Mouse (Mus musculus) induced T-regulatory cell, adult 2 months (primary cell): ENCODE measurements around the gene Foxa1.

ENCODE experiments used
- DNase-seq: peaks from one replicate; pipeline ENCODE4 v3.0.0-alpha.2; 2012; ENCODE audit warnings: low read depth

Gene Foxa1

GRCm38 (mm10) chr12:57541118-57541517, 5.6 kb downstream of the Foxa1 start:
- no peak for DNase-seq

GRCm38 (mm10) chr12:57539551-57539985, 7.1 kb downstream of the Foxa1 start:
- no peak for DNase-seq

- DNase-seq: no peak
Observed at GRCm38 (mm10) chr12:57538588-57539550, 7.8 kb downstream of the Foxa1 start.

GRCm38 (mm10) chr12:57537791-57538587, 8.7 kb downstream of the Foxa1 start:
- no peak for DNase-seq

- no peak for DNase-seq
Observed at GRCm38 (mm10) chr12:57536909-57537670, 9.6 kb downstream of the Foxa1 start.

- no peak for DNase-seq
Observed at GRCm38 (mm10) chr12:57536056-57536908, 10.4 kb downstream of the Foxa1 start.

GRCm38 (mm10) chr12:57534879-57535611, 11.7 kb downstream of the Foxa1 start:
- DNase-seq: no peak

- DNase-seq: no peak
Observed at GRCm38 (mm10) chr12:57534517-57534878, 12.2 kb downstream of the Foxa1 start.

- no peak for DNase-seq
Observed at GRCm38 (mm10) chr12:57530474-57530873, 16.2 kb downstream of the Foxa1 start.

- DNase-seq: no peak
Observed at GRCm38 (mm10) chr12:57528335-57528734, 18.4 kb downstream of the Foxa1 start.

GRCm38 (mm10) chr12:57515702-57516377, 30.9 kb downstream of the Foxa1 start:
- DNase-seq: no peak

GRCm38 (mm10) chr12:57514552-57514951, 32.2 kb downstream of the Foxa1 start:
- no peak for DNase-seq

GRCm38 (mm10) chr12:57511560-57511959, 35.2 kb downstream of the Foxa1 start:
- DNase-seq: no peak

- DNase-seq: no peak
Observed at GRCm38 (mm10) chr12:57511127-57511526, 35.6 kb downstream of the Foxa1 start.

GRCm38 (mm10) chr12:57509726-57510125, 37.0 kb downstream of the Foxa1 start:
- DNase-seq: no peak

- DNase-seq: no peak
Observed at GRCm38 (mm10) chr12:57508938-57509337, 37.8 kb downstream of the Foxa1 start.

GRCm38 (mm10) chr12:57505329-57505728, 41.4 kb downstream of the Foxa1 start:
- DNase-seq: no peak

- DNase-seq: no peak
Observed at GRCm38 (mm10) chr12:57500246-57500645, 46.5 kb downstream of the Foxa1 start.

- no peak for DNase-seq
Observed at GRCm38 (mm10) chr12:57496347-57497119, 50.2 kb downstream of the Foxa1 start.
